26 mouse cellular contexts compared by ENCODE assay signal in genomic region chr15:72381164-72381563, GRCm38 (mm10).
DNase-seq lines count a peak whose midpoint lies in the region; ATAC-seq and TF ChIP-seq lines count a peak whose summit lies in the region.
"Had no signal": no experiment of that assay in that cellular context is flagged by ENCODE, and none has a peak within 500 bp of the region (broad histone marks: within the 10 kb centered on the region; RNA-seq: fewer than 3 reads in every experiment).

No protein-coding gene starts in this region.

- no peak for ATAC-seq in hindbrain, embryonic 13.5 days (ENCODE audit: low FRiP score)
- ATAC-seq in hindbrain, postnatal 0 days = no peak
- no peak for ATAC-seq in midbrain, embryonic 14.5 days (ENCODE audit: low FRiP score, low TSS enrichment)
- peak; percentile 32 for ATAC-seq in forebrain, embryonic 15.5 days (replicated peaks)
- ATAC-seq: CD4-positive, CD25-positive, alpha-beta regulatory T cell, adult 4 months; lung, postnatal 0 days had no signal

- H3K4me2 ChIP-seq in hindbrain, embryonic 13.5 days = no peak overlapping the region
- H3K4me2 ChIP-seq in hindbrain, postnatal 0 days (ENCODE audit: low read depth, low read length) = no peak overlapping the region
- no peak overlapping the region for H3K4me2 ChIP-seq in midbrain, embryonic 14.5 days (ENCODE audit: low read length)
- no peak overlapping the region for H3K4me2 ChIP-seq in forebrain, embryonic 15.5 days (replicated peaks)
- H3K4me2 ChIP-seq: hindbrain, embryonic 12.5 days; kidney, embryonic 15.5 days; limb, embryonic 15.5 days; liver, embryonic 13.5 days had no signal

- peaks cover 18% of the 10 kb centered on the region for H3K4me1 ChIP-seq in hindbrain, embryonic 13.5 days (replicated peaks)
- H3K4me1 ChIP-seq in hindbrain, postnatal 0 days (ENCODE audit: insufficient read depth, low read length) = no peaks in the 10 kb centered on the region
- H3K4me1 ChIP-seq in midbrain, embryonic 14.5 days (ENCODE audit: control insufficient read depth, insufficient read depth, low read length) = no peaks in the 10 kb centered on the region
- H3K4me1 ChIP-seq in midbrain, embryonic 10.5 days = 0 out of 2 replicates have a peak, but pooled peaks cover 4% of the 10 kb centered on the region
- peaks cover 24% of the 10 kb centered on the region for H3K4me1 ChIP-seq in forebrain, embryonic 15.5 days
- H3K4me1 ChIP-seq: heart, embryonic 10.5 days; hindbrain, embryonic 12.5 days; kidney, embryonic 15.5 days; limb, embryonic 10.5 days; limb, embryonic 15.5 days; liver, embryonic 13.5 days; megakaryocyte, embryonic 14.5 days had no signal

- no peaks in the 10 kb centered on the region for H3K9me3 ChIP-seq in hindbrain, embryonic 13.5 days
- H3K9me3 ChIP-seq in hindbrain, postnatal 0 days (ENCODE audit: low read length) = no peaks in the 10 kb centered on the region
- no peaks in the 10 kb centered on the region for H3K9me3 ChIP-seq in midbrain, embryonic 14.5 days (ENCODE audit: control insufficient read depth, low read length)
- H3K9me3 ChIP-seq in midbrain, embryonic 10.5 days (replicated peaks) = no peaks in the 10 kb centered on the region
- no peaks in the 10 kb centered on the region for H3K9me3 ChIP-seq in forebrain, embryonic 15.5 days
- H3K9me3 ChIP-seq: heart, embryonic 10.5 days; hindbrain, embryonic 12.5 days; kidney, embryonic 15.5 days; limb, embryonic 10.5 days; limb, embryonic 15.5 days; liver, embryonic 13.5 days had no signal

- H3K4me3 ChIP-seq in hindbrain, embryonic 13.5 days = no peak overlapping the region
- no peak overlapping the region for H3K4me3 ChIP-seq in hindbrain, postnatal 0 days (ENCODE audit: low read length)
- H3K4me3 ChIP-seq in midbrain, embryonic 14.5 days (replicated peaks; ENCODE audit: low read depth, low read length) = no peak overlapping the region
- no peak overlapping the region for H3K4me3 ChIP-seq in midbrain, embryonic 10.5 days
- no peak overlapping the region for H3K4me3 ChIP-seq in forebrain, embryonic 15.5 days
- H3K4me3 ChIP-seq: erythroblast, embryonic 14.5 days; heart, embryonic 10.5 days; hindbrain, embryonic 12.5 days; kidney, embryonic 15.5 days; limb, embryonic 10.5 days; limb, embryonic 15.5 days; liver, embryonic 13.5 days; megakaryocyte, embryonic 14.5 days had no signal

- DNase-seq in hindbrain, postnatal 0 days (ENCODE audit: low spot score) = no peak
- peak; percentile 6 for DNase-seq in midbrain, embryonic 14.5 days
- no peak for DNase-seq in midbrain, embryonic 10.5 days (ENCODE audit: low spot score)
- peak; percentile 72 for DNase-seq in brain, embryonic 14.5 days (ENCODE audit: low read depth)
- no peak for DNase-seq in urinary bladder, postnatal 10 days (ENCODE audit: low spot score)
- DNase-seq: adrenal gland, postnatal 14 days; cerebellum, adult 11-12 months; gastrocnemius, postnatal 14 days; heart, postnatal 36 days; kidney, adult 18-20 months; kidney, postnatal 25 days; liver, embryonic 13.5 days; lung, adult 18-20 months; lung, postnatal 4 days; thymus, postnatal 4 days had no signal

- WGBS in hindbrain, embryonic 13.5 days = 55% methylated on average over 8 of the region's 8 CpGs
- 58% methylated on average over 8 of the region's 8 CpGs for WGBS in hindbrain, postnatal 0 days
- WGBS in midbrain, embryonic 14.5 days = 77% methylated on average over 8 of the region's 8 CpGs
- WGBS in midbrain, embryonic 10.5 days = 85% methylated on average over 8 of the region's 8 CpGs
- WGBS in forebrain, embryonic 15.5 days = 62% methylated on average over 8 of the region's 8 CpGs

- H3K27ac ChIP-seq in hindbrain, embryonic 13.5 days = peak overlapping the region; percentile 73
- H3K27ac ChIP-seq in hindbrain, postnatal 0 days = no peak overlapping the region
- no peak overlapping the region for H3K27ac ChIP-seq in midbrain, embryonic 14.5 days (replicated peaks; ENCODE audit: low read depth, low read length)
- H3K27ac ChIP-seq in midbrain, embryonic 10.5 days (replicated peaks) = no peak overlapping the region
- peak overlapping the region; percentile 80 for H3K27ac ChIP-seq in forebrain, embryonic 15.5 days (replicated peaks)
- H3K27ac ChIP-seq: heart, embryonic 10.5 days; hindbrain, embryonic 12.5 days; kidney, embryonic 15.5 days; limb, embryonic 10.5 days; limb, embryonic 15.5 days; liver, embryonic 13.5 days had no signal

- TF ChIP-seq CTCF in hindbrain, postnatal 0 days (IDR thresholded peaks at IDR 0.05; ENCODE audit: low read depth) = no peak
- no peak for TF ChIP-seq CTCF in brain, embryonic 14.5 days (IDR thresholded peaks at IDR 0.05; ENCODE audit: borderline replicate concordance, extremely low read depth, insufficient read depth, insufficient read length)

- H3K36me3 ChIP-seq in hindbrain, embryonic 13.5 days = no peaks in the 10 kb centered on the region
- H3K36me3 ChIP-seq in hindbrain, postnatal 0 days (ENCODE audit: insufficient read depth, low read length) = no peaks in the 10 kb centered on the region
- no peaks in the 10 kb centered on the region for H3K36me3 ChIP-seq in midbrain, embryonic 14.5 days (ENCODE audit: control insufficient read depth, insufficient read depth, low read length)
- no peaks in the 10 kb centered on the region for H3K36me3 ChIP-seq in midbrain, embryonic 10.5 days
- no peaks in the 10 kb centered on the region for H3K36me3 ChIP-seq in forebrain, embryonic 15.5 days
- H3K36me3 ChIP-seq: heart, embryonic 10.5 days; hindbrain, embryonic 12.5 days; kidney, embryonic 15.5 days; limb, embryonic 10.5 days; limb, embryonic 15.5 days; liver, embryonic 13.5 days had no signal

- no peaks in the 10 kb centered on the region for H3K27me3 ChIP-seq in hindbrain, embryonic 13.5 days
- no peaks in the 10 kb centered on the region for H3K27me3 ChIP-seq in hindbrain, postnatal 0 days (ENCODE audit: insufficient read depth, low read length)
- H3K27me3 ChIP-seq in midbrain, embryonic 14.5 days (ENCODE audit: control insufficient read depth, insufficient read depth, low read length) = no peaks in the 10 kb centered on the region
- no peaks in the 10 kb centered on the region for H3K27me3 ChIP-seq in midbrain, embryonic 10.5 days (ENCODE audit: low read depth, poor library complexity, severe bottlenecking)
- no peaks in the 10 kb centered on the region for H3K27me3 ChIP-seq in forebrain, embryonic 15.5 days
- H3K27me3 ChIP-seq: hindbrain, embryonic 12.5 days; kidney, embryonic 15.5 days; limb, embryonic 15.5 days; liver, embryonic 13.5 days had no signal

- H3K9ac ChIP-seq in hindbrain, embryonic 13.5 days = no peak overlapping the region
- H3K9ac ChIP-seq in hindbrain, postnatal 0 days (replicated peaks; ENCODE audit: low read length) = no peak overlapping the region
- H3K9ac ChIP-seq in midbrain, embryonic 14.5 days (replicated peaks; ENCODE audit: low read length) = no peak overlapping the region
- H3K9ac ChIP-seq in forebrain, embryonic 15.5 days (replicated peaks) = no peak overlapping the region
- H3K9ac ChIP-seq: hindbrain, embryonic 12.5 days; kidney, embryonic 15.5 days; limb, embryonic 15.5 days; liver, embryonic 13.5 days had no signal

- TF ChIP-seq POLR2A in brain, embryonic 14.5 days (IDR thresholded peaks at IDR 0.05; ENCODE audit: borderline replicate concordance, extremely low read depth, insufficient read depth, insufficient read length, poor library complexity, severe bottlenecking) = no peak

Comparison
In these comparisons a context has a peak if more than half of its experiments do, and no peak if none do; other contexts are left out.
1. H3K27ac ChIP-seq: peak in hindbrain, embryonic 13.5 days (single experiment) and forebrain, embryonic 15.5 days (single experiment); none in hindbrain, postnatal 0 days (single experiment), midbrain, embryonic 14.5 days (single experiment) and midbrain, embryonic 10.5 days (single experiment).
2. DNase-seq: peak in midbrain, embryonic 14.5 days (single experiment) and brain, embryonic 14.5 days (single experiment); none in hindbrain, postnatal 0 days (single experiment), midbrain, embryonic 10.5 days (single experiment) and urinary bladder, postnatal 10 days (single experiment).